Mouse (Mus musculus) limb, embryonic 14.5 days (tissue): Measurements from ENCODE around the gene Itpkb. TPM values are rescaled to one million over a fixed set of nuclear protein-coding genes. Genes with fewer than 3 reads are reported as not detected.

Experiments used
- ATAC-seq: fragments of 200-750 bp; cut with Nextera tagmentation; 2 replicates; pipeline ENCODE4 v1.8.0; 2017; ENCODE audit warnings: low read depth, moderate number of reproducible peaks, moderate TSS enrichment; ENCODE audit not compliant: low FRiP score
- DNase-seq: peaks from one replicate; pipeline ENCODE4 v3.0.0-alpha.2; 2015; ENCODE audit warnings: low spot score
- H3K27ac ChIP-seq: fragments of 300-500 bp; sonication (generic); replicated peaks from 2 replicates; pipeline ENCODE4 v1.5.1; 2014; ENCODE audit warnings: low read depth, mild to moderate bottlenecking, low read length, moderate library complexity, mixed read lengths
- H3K27me3 ChIP-seq: fragments of 300-500 bp; sonication (generic); 2 replicates; pipeline ENCODE4 v1.6.1; 2014; ENCODE audit warnings: low read length, mixed read lengths; ENCODE audit not compliant: control insufficient read depth, insufficient read depth
- H3K36me3 ChIP-seq: fragments of 300-500 bp; sonication (generic); 2 replicates; pipeline ENCODE4 v1.6.1; 2014; ENCODE audit warnings: mild to moderate bottlenecking, low read length, moderate library complexity, mixed read lengths; ENCODE audit not compliant: control insufficient read depth, insufficient read depth
- H3K4me1 ChIP-seq: fragments of 300-500 bp; sonication (generic); 2 replicates; pipeline ENCODE4 v1.6.1; 2014; ENCODE audit warnings: antibody characterized with exemption, low read length, mixed read lengths; ENCODE audit not compliant: control insufficient read depth, insufficient read depth
- H3K4me2 ChIP-seq: fragments of 300-500 bp; sonication (generic); replicated peaks from 2 replicates; pipeline ENCODE4 v1.6.1; 2014; ENCODE audit warnings: low read depth, mild to moderate bottlenecking, low read length, moderate library complexity; ENCODE audit not compliant: severe bottlenecking
- H3K4me3 ChIP-seq: fragments of 300-500 bp; sonication (generic); replicated peaks from 2 replicates; pipeline ENCODE4 v1.5.1; 2014; ENCODE audit warnings: low read length
- H3K9ac ChIP-seq: fragments of 300-500 bp; sonication (generic); 2 replicates; pipeline ENCODE4 v1.6.1; 2014; ENCODE audit warnings: mild to moderate bottlenecking, low read depth, low read length, moderate library complexity; ENCODE audit not compliant: severe bottlenecking
- H3K9me3 ChIP-seq: fragments of 300-500 bp; sonication (generic); 2 replicates; pipeline ENCODE4 v1.6.1; 2016; ENCODE audit warnings: low read length; ENCODE audit not compliant: control insufficient read depth
- POLR2A ChIP-seq: fragments of 200-500 bp; IDR thresholded peaks from 2 replicates; pipeline ENCODE4 v1.8.0; 2012; ENCODE audit warnings: inconsistent platforms, mild to moderate bottlenecking, moderate library complexity, borderline replicate concordance; ENCODE audit not compliant: insufficient read depth, insufficient read length; ENCODE audit errors: extremely low read depth
- WGBS: fragments of 180-500 bp; shearing (Covaris S2); extraction: QIAGEN DNeasy Blood & Tissue Kit; methylation state at CpG from one replicate; pipeline ENCODE4 v1.1.7; 2014; 5-methylcytosine and 5-hydroxymethylcytosine counted together
- polyA plus RNA-seq, 2 experiments: library from polyadenylated mRNA; depleted of rRNA in 1 of 2; stranded (reverse) in 1 of 2; unstranded in 1 of 2; fragments of >200 nt; fragmentation: Nextera tagmentation in 1 of 2; extraction: Ambion mirVana in 1 of 2; gene quantifications; 2 replicates each; pipeline versions ENCODE4 v1.2.1 to v1.2.3; 2012 to 2014

The Itpkb gene
- polyA plus RNA-seq, 2 experiments, result 8.4 to 16.2 TPM

GRCm38 (mm10) chr1:180338358-180338757, 8.1 kb downstream of the Itpkb start:
- ATAC-seq, result no peak
- Histone ChIP-seq H3K27ac (no peak overlapping the region), H3K4me3 (no peak overlapping the region), H3K9me3 (no peaks in the 10 kb centered on the region), H3K27me3 (no peaks in the 10 kb centered on the region), H3K4me2 (no peak overlapping the region), H3K36me3 (peaks cover 21% of the 10 kb centered on the region), H3K4me1 (peaks cover 31% of the 10 kb centered on the region), H3K9ac (no peak overlapping the region)
- TF ChIP-seq POLR2A, result no peak
- DNase-seq, result no peak
- 75% methylated on average over 8 of the region's 8 CpGs for WGBS

- no peaks in the 10 kb centered on the region for H3K27me3 ChIP-seq
- H3K4me2 ChIP-seq, result no peak overlapping the region
- H3K4me3 ChIP-seq, result no peak overlapping the region
- no peak overlapping the region for H3K27ac ChIP-seq
- ATAC-seq, result no peak
- H3K9ac ChIP-seq, result no peak overlapping the region
- no peak for DNase-seq
- no peak for TF ChIP-seq POLR2A
- no peaks in the 10 kb centered on the region for H3K9me3 ChIP-seq
- H3K4me1 ChIP-seq, result peaks cover 28% of the 10 kb centered on the region
- peaks cover 14% of the 10 kb centered on the region for H3K36me3 ChIP-seq
- 85% methylated on average over 5 of the region's 5 CpGs for WGBS
Observed at GRCm38 (mm10) chr1:180339143-180339542, 8.9 kb downstream of the Itpkb start.

DNA sequence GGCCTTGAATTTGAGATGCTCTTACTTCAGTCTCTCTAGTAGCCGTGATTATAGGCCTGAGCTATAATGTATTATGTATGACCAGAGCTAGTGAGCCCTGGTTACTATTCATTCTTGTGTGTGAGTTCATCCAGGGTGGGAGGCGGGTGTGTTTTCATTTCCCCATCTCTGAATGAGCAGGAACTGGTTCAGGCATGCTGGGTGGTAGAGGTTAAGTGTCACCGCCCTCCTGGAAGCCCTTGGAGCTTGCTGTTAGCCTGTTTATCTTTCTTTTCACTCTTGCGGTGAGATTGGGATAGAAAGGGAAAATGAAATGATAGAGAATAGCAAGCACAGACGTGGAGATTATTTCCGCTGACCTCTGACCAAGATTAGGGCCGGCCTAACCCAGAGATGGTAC, 12.7 kb downstream of the Itpkb start:
- Histone ChIP-seq H3K4me1 (peaks cover 14% of the 10 kb centered on the region), H3K9me3 (no peaks in the 10 kb centered on the region), H3K27ac (no peak overlapping the region), H3K36me3 (no peaks in the 10 kb centered on the region), H3K4me2 (no peak overlapping the region), H3K9ac (no peak overlapping the region), H3K4me3 (no peak overlapping the region), H3K27me3 (no peaks in the 10 kb centered on the region)
- no peak for TF ChIP-seq POLR2A
- ATAC-seq (no peak), DNase-seq (no peak)
- WGBS, result 84% methylated on average over 7 of the region's 7 CpGs

- ATAC-seq (no peak), DNase-seq (no peak)
- Histone ChIP-seq H3K9me3 (no peaks in the 10 kb centered on the region), H3K27ac (no peak overlapping the region), H3K4me1 (peaks cover 14% of the 10 kb centered on the region), H3K9ac (no peak overlapping the region), H3K4me2 (no peak overlapping the region), H3K4me3 (no peak overlapping the region), H3K36me3 (no peaks in the 10 kb centered on the region), H3K27me3 (no peaks in the 10 kb centered on the region)
- TF ChIP-seq POLR2A, result no peak
- WGBS, result 36% methylated on average over 8 of the region's 8 CpGs
Observed at GRCm38 (mm10) chr1:180343434-180344210, 13.3 kb downstream of the Itpkb start.

GRCm38 (mm10) chr1:180345098-180345497, 14.8 kb downstream of the Itpkb start:
- H3K4me1 ChIP-seq, result peaks cover 14% of the 10 kb centered on the region
- 92% methylated on average over 5 of the region's 5 CpGs for WGBS
- no peak for DNase-seq

DNA sequence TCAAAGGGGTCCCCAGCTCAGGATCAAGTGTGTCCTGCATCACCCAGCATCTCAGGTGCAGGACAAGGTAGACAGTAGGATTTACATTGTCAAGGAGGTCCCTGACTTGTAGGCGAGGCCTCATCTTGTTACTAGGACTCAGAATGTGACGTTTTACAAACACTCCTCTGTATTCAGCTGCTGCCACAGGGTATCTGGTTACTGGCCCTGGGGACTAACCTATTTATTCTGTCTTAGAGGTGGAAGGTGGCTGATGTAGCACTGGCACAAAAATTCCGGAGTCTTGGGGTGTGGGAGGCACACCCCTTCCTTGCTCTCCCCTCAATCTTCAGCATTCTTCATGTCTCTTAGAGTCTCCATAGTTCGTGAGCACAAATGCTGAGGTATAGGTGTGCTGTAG, 16.8 kb downstream of the Itpkb start:
- peaks cover 14% of the 10 kb centered on the region for H3K4me1 ChIP-seq
- no peak overlapping the region for H3K4me2 ChIP-seq
- ATAC-seq (no peak), DNase-seq (no peak)
- TF ChIP-seq POLR2A, result no peak
- 37% methylated on average over 4 of the region's 4 CpGs for WGBS
- no peaks in the 10 kb centered on the region for H3K9me3 ChIP-seq
- H3K36me3 ChIP-seq, result no peaks in the 10 kb centered on the region
- no peak overlapping the region for H3K4me3 ChIP-seq
- H3K27ac ChIP-seq, result 0 out of 2 replicates have a peak overlapping the region, but pooled peaks have one; percentile 26
- H3K9ac ChIP-seq, result no peak overlapping the region
- H3K27me3 ChIP-seq, result no peaks in the 10 kb centered on the region

More at GRCm38 (mm10) chr1:180345098-180345497, 14.8 kb downstream of the Itpkb start:
- Histone ChIP-seq H3K9me3 (no peaks in the 10 kb centered on the region), H3K27ac (no peak overlapping the region), H3K4me2 (no peak overlapping the region), H3K27me3 (no peaks in the 10 kb centered on the region), H3K9ac (no peak overlapping the region), H3K4me3 (no peak overlapping the region), H3K36me3 (no peaks in the 10 kb centered on the region)
- no peak for TF ChIP-seq POLR2A
- no peak for ATAC-seq
